9 mouse cellular contexts compared by ENCODE assay signal in genomic region chr1:185454144-185454543, GRCm38 (mm10). TPM values are rescaled to one million over a fixed set of nuclear protein-coding genes. Genes with fewer than 3 reads are reported as not detected.
A peak's percentile ranks its signal among the peaks of the same experiment; 100 is the strongest.
DNase-seq lines count a peak whose midpoint lies in the region; ATAC-seq and TF ChIP-seq lines count a peak whose summit lies in the region.
"Had no signal": no experiment of that assay in that cellular context is flagged by ENCODE, and none has a peak within 500 bp of the region (broad histone marks: within the 10 kb centered on the region; RNA-seq: fewer than 3 reads in every experiment).

No protein-coding gene starts in this region.

- peak overlapping the region; percentile 99 for H3K4me2 ChIP-seq in hindbrain, embryonic 12.5 days (replicated peaks)
- H3K4me2 ChIP-seq in lung, postnatal 0 days (replicated peaks; ENCODE audit: low read depth, low read length) = no peak overlapping the region; the same call in 1 of the 2 replicates

- TF ChIP-seq EP300 in lung, postnatal 0 days (IDR thresholded peaks at IDR 0.05) = no peak

- H3K27me3 ChIP-seq in heart, embryonic 10.5 days (ENCODE audit: insufficient read depth, poor library complexity, severe bottlenecking) = peaks cover 48% of the 10 kb centered on the region
- no peaks in the 10 kb centered on the region for H3K27me3 ChIP-seq in G1E (ENCODE audit: insufficient read depth, low read length)
- H3K27me3 ChIP-seq in hindbrain, embryonic 12.5 days = peaks cover 46% of the 10 kb centered on the region
- peaks cover 47% of the 10 kb centered on the region for H3K27me3 ChIP-seq in midbrain, embryonic 10.5 days (ENCODE audit: low read depth, poor library complexity, severe bottlenecking)
- peaks cover 26% of the 10 kb centered on the region for H3K27me3 ChIP-seq in lung, postnatal 0 days (replicated peaks; ENCODE audit: insufficient read depth, low read length)

- peak overlapping the region; percentile 77 for H3K4me3 ChIP-seq in heart, embryonic 10.5 days
- peak overlapping the region; percentile 100; the same call in 1 of the 2 replicates for H3K4me3 ChIP-seq in G1E (ENCODE audit: low read depth, low read length)
- peak overlapping the region; percentile 59 for H3K4me3 ChIP-seq in hindbrain, embryonic 12.5 days
- H3K4me3 ChIP-seq in midbrain, embryonic 10.5 days = peak overlapping the region; percentile 73
- H3K4me3 ChIP-seq in lung, postnatal 0 days (ENCODE audit: low read depth, low read length) = no peak overlapping the region

- intact Hi-C loops in heart, postnatal 36 days (cut with DNase I) = no loop called here

- H3K4me1 ChIP-seq in heart, embryonic 10.5 days = peaks cover 15% of the 10 kb centered on the region
- H3K4me1 ChIP-seq in G1E (ENCODE audit: insufficient read depth, low read depth, low read length) = peaks cover 78% of the 10 kb centered on the region
- H3K4me1 ChIP-seq in hindbrain, embryonic 12.5 days = peaks cover 14% of the 10 kb centered on the region
- peaks cover 19% of the 10 kb centered on the region for H3K4me1 ChIP-seq in midbrain, embryonic 10.5 days
- H3K4me1 ChIP-seq in lung, postnatal 0 days (ENCODE audit: insufficient read depth, low read depth, low read length) = 0 out of 2 replicates have a peak, but pooled peaks cover 4% of the 10 kb centered on the region

- peak overlapping the region; percentile 72; the same call in 1 of the 2 replicates for H3K9ac ChIP-seq in hindbrain, embryonic 12.5 days
- no peak overlapping the region for H3K9ac ChIP-seq in lung, postnatal 0 days (replicated peaks; ENCODE audit: low read depth)

- H3K27ac ChIP-seq in heart, embryonic 10.5 days = peak overlapping the region; percentile 87; the same call in 1 of the 2 replicates
- no peak overlapping the region for H3K27ac ChIP-seq in hindbrain, embryonic 12.5 days
- peak overlapping the region; percentile 55; the same call in 1 of the 2 replicates for H3K27ac ChIP-seq in midbrain, embryonic 10.5 days (replicated peaks)
- no peak overlapping the region for H3K27ac ChIP-seq in lung, postnatal 0 days (ENCODE audit: low read length)

- 35% methylated on average over 4 of the region's 4 CpGs for WGBS in heart, embryonic 10.5 days
- 46% methylated on average over 4 of the region's 4 CpGs for WGBS in hindbrain, embryonic 12.5 days
- WGBS in midbrain, embryonic 10.5 days = 34% methylated on average over 4 of the region's 4 CpGs
- WGBS in lung, postnatal 0 days = 49% methylated on average over 4 of the region's 4 CpGs

- no peak for DNase-seq in heart, embryonic 10.5 days (ENCODE audit: low spot score)
- DNase-seq in heart, postnatal 36 days = no peak
- DNase-seq in G1E (ENCODE audit: low spot score) = no peak
- DNase-seq in midbrain, embryonic 10.5 days (ENCODE audit: low spot score) = no peak
- DNase-seq in cerebellum, adult 11 months = no peak
- DNase-seq in lung, postnatal 0 days (ENCODE audit: low spot score) = no peak

- peak; percentile 1; the same call in 1 of the 2 replicates for ATAC-seq in G1E (ENCODE audit: extremely low read depth, insufficient number of reproducible peaks, low FRiP score, poor library complexity, severe bottlenecking)
- no peak for ATAC-seq in hindbrain, embryonic 12.5 days (ENCODE audit: low FRiP score)
- ATAC-seq in megakaryocyte progenitor cell, adult 5-6 weeks (replicated peaks; ENCODE audit: poor library complexity) = no peak
- no peak for ATAC-seq in lung, postnatal 0 days

- no peak for TF ChIP-seq CTCF in G1E (IDR thresholded peaks at IDR 0.05; ENCODE audit: low read depth, low read length)
- TF ChIP-seq CTCF in lung, postnatal 0 days (IDR thresholded peaks at IDR 0.05) = no peak

- no peaks in the 10 kb centered on the region for H3K9me3 ChIP-seq in heart, embryonic 10.5 days
- no peaks in the 10 kb centered on the region for H3K9me3 ChIP-seq in G1E (replicated peaks)
- H3K9me3 ChIP-seq in hindbrain, embryonic 12.5 days (replicated peaks) = no peaks in the 10 kb centered on the region
- H3K9me3 ChIP-seq in midbrain, embryonic 10.5 days (replicated peaks) = no peaks in the 10 kb centered on the region
- no peaks in the 10 kb centered on the region for H3K9me3 ChIP-seq in lung, postnatal 0 days (ENCODE audit: low read length)

- no peaks in the 10 kb centered on the region for H3K36me3 ChIP-seq in heart, embryonic 10.5 days
- H3K36me3 ChIP-seq in G1E (replicated peaks) = peaks cover 33% of the 10 kb centered on the region
- no peaks in the 10 kb centered on the region for H3K36me3 ChIP-seq in hindbrain, embryonic 12.5 days
- H3K36me3 ChIP-seq in midbrain, embryonic 10.5 days = no peaks in the 10 kb centered on the region
- H3K36me3 ChIP-seq in lung, postnatal 0 days (ENCODE audit: insufficient read depth, low read length) = no peaks in the 10 kb centered on the region

RNA-seq across cellular contexts. Expression of gene Slc30a10, which starts 0.5 kb away (rescaled TPM):
- polyA plus RNA-seq in heart, embryonic 10.5 days (2016; fragmentation: Nextera tagmentation; extraction: Ambion mirVana) = 3.5 and 3.9 TPM in 2 replicates
- not detected for total RNA-seq in heart, postnatal 36 days (2021)
- total RNA-seq in G1E (2014; fragmentation: Nextera tagmentation) (25.7 and 27.8 TPM in 2 replicates), G1E (2017) (40.0 and 40.9 TPM in 2 replicates)
- polyA plus RNA-seq in G1E (2012) = 7.2 and 8.5 TPM in 2 replicates
- 1.4 and 1.8 TPM in 2 replicates for polyA plus RNA-seq in hindbrain, embryonic 12.5 days (2016; fragmentation: Nextera tagmentation; extraction: Ambion mirVana)
- 1.3 and 1.4 TPM in 2 replicates for polyA plus RNA-seq in midbrain, embryonic 10.5 days (2016; fragmentation: Nextera tagmentation; extraction: Ambion mirVana)
- 0.05 and 0.07 TPM in 2 replicates for total RNA-seq in megakaryocyte progenitor cell, adult 5-6 weeks (2015)
- 0.07 and 0.08 TPM in 2 replicates for total RNA-seq in megakaryocyte progenitor cell, adult 5-6 weeks (2017)
- polyA plus RNA-seq in lung, postnatal 0 days (2015; fragmentation: Nextera tagmentation; extraction: Ambion mirVana) = 0.05 TPM in 1 of 2 replicates, not detected in the other
- total RNA-seq: adrenal gland, adult 18-20 months had no signal

Comparison
In these comparisons a context has a peak if more than half of its experiments do, and no peak if none do; other contexts are left out.
1. H3K27ac ChIP-seq: peak in heart, embryonic 10.5 days (single experiment) and midbrain, embryonic 10.5 days (single experiment); none in hindbrain, embryonic 12.5 days (single experiment) and lung, postnatal 0 days (single experiment).